Mouse (Mus musculus): ENCODE data around the gene Snx18. TPM values are rescaled to one million over a fixed set of nuclear protein-coding genes. Genes with fewer than 3 reads are reported as not detected.
A peak's percentile ranks its signal among the peaks of the same experiment; 100 is the strongest.

Gene Snx18
- polyA plus RNA-seq, 1 experiment from 2014 or later: 22.5 TPM

GRCm38 (mm10) chr13:113613882-113614281, 4.5 kb downstream of the Snx18 start:
- no peaks in the 10 kb centered on the region for H3K9me3 ChIP-seq (replicated peaks)
- peak overlapping the region; percentile 38 for H3K4me3 ChIP-seq
- DNase-seq (ENCODE audit: low spot score): no peak
- H3K27ac ChIP-seq: 0 out of 2 replicates have a peak overlapping the region, but pooled peaks have one; percentile 36
- H3K36me3 ChIP-seq: peaks cover 40% of the 10 kb centered on the region
- H3K4me1 ChIP-seq: peaks cover 69% of the 10 kb centered on the region
- WGBS: 50% methylated on average over 10 of the region's 10 CpGs
- H3K27me3 ChIP-seq (ENCODE audit: low read depth, poor library complexity, severe bottlenecking): no peaks in the 10 kb centered on the region

GRCm38 (mm10) chr13:113613341-113613740, 5.0 kb downstream of the Snx18 start:
- Histone ChIP-seq H3K36me3 (peaks cover 44% of the 10 kb centered on the region), H3K4me3 (peak overlapping the region; percentile 38), H3K27ac (peak overlapping the region; percentile 36; the same call in 1 of the 2 replicates), H3K9me3 (replicated peaks) (no peaks in the 10 kb centered on the region), H3K4me1 (peaks cover 69% of the 10 kb centered on the region), H3K27me3 (ENCODE audit: low read depth, poor library complexity, severe bottlenecking) (no peaks in the 10 kb centered on the region)
- DNase-seq (ENCODE audit: low spot score): peak; percentile 48
- WGBS: 12% methylated on average over 12 of the region's 12 CpGs

- no peak for DNase-seq (ENCODE audit: low spot score)
Measured at GRCm38 (mm10) chr13:113612141-113612950, 6.0 kb downstream of the Snx18 start.

GRCm38 (mm10) chr13:113610732-113611500, 7.4 kb downstream of the Snx18 start:
- Histone ChIP-seq H3K36me3 (peaks cover 63% of the 10 kb centered on the region), H3K9me3 (replicated peaks) (no peaks in the 10 kb centered on the region), H3K27me3 (ENCODE audit: low read depth, poor library complexity, severe bottlenecking) (no peaks in the 10 kb centered on the region), H3K4me3 (no peak overlapping the region), H3K4me1 (peaks cover 56% of the 10 kb centered on the region), H3K27ac (no peak overlapping the region)
- WGBS: 87% methylated on average over 13 of the region's 13 CpGs
- DNase-seq (ENCODE audit: low spot score): no peak

More at GRCm38 (mm10) chr13:113612141-113612950, 6.0 kb downstream of the Snx18 start:
- no peaks in the 10 kb centered on the region for H3K9me3 ChIP-seq (replicated peaks)
- H3K27me3 ChIP-seq (ENCODE audit: low read depth, poor library complexity, severe bottlenecking): no peaks in the 10 kb centered on the region
- H3K27ac ChIP-seq: 0 out of 2 replicates have a peak overlapping the region, but pooled peaks have one; percentile 26
- 0 out of 2 replicates have a peak overlapping the region, but pooled peaks have one; percentile 11 for H3K4me3 ChIP-seq
- peaks cover 66% of the 10 kb centered on the region for H3K4me1 ChIP-seq
- peaks cover 52% of the 10 kb centered on the region for H3K36me3 ChIP-seq
- 57% methylated on average over 24 of the region's 24 CpGs for WGBS

GRCm38 (mm10) chr13:113609429-113609828, 8.9 kb downstream of the Snx18 start:
- H3K36me3 ChIP-seq: peaks cover 76% of the 10 kb centered on the region
- peaks cover 55% of the 10 kb centered on the region for H3K4me1 ChIP-seq
- no peak overlapping the region for H3K4me3 ChIP-seq
- no peaks in the 10 kb centered on the region for H3K27me3 ChIP-seq (ENCODE audit: low read depth, poor library complexity, severe bottlenecking)
- no peak for DNase-seq (ENCODE audit: low spot score)
- WGBS: 88% methylated on average over 3 of the region's 3 CpGs
- no peaks in the 10 kb centered on the region for H3K9me3 ChIP-seq (replicated peaks)
- H3K27ac ChIP-seq: no peak overlapping the region

GRCm38 (mm10) chr13:113607821-113608220, 10.5 kb downstream of the Snx18 start:
- H3K27me3 ChIP-seq (ENCODE audit: low read depth, poor library complexity, severe bottlenecking): no peaks in the 10 kb centered on the region
- H3K4me3 ChIP-seq: no peak overlapping the region
- 84% methylated on average over 4 of the region's 4 CpGs for WGBS
- H3K27ac ChIP-seq: no peak overlapping the region
- peaks cover 53% of the 10 kb centered on the region for H3K4me1 ChIP-seq
- H3K9me3 ChIP-seq (replicated peaks): no peaks in the 10 kb centered on the region
- no peak for DNase-seq (ENCODE audit: low spot score)
- H3K36me3 ChIP-seq: peaks cover 79% of the 10 kb centered on the region

GRCm38 (mm10) chr13:113607371-113607770, 11.0 kb downstream of the Snx18 start:
- Histone ChIP-seq H3K4me1 (peaks cover 49% of the 10 kb centered on the region), H3K4me3 (no peak overlapping the region), H3K9me3 (replicated peaks) (no peaks in the 10 kb centered on the region), H3K36me3 (peaks cover 75% of the 10 kb centered on the region), H3K27ac (no peak overlapping the region), H3K27me3 (ENCODE audit: low read depth, poor library complexity, severe bottlenecking) (no peaks in the 10 kb centered on the region)
- no peak for DNase-seq (ENCODE audit: low spot score)
- 96% methylated on average over 7 of the region's 7 CpGs for WGBS

GRCm38 (mm10) chr13:113606741-113607358, 11.5 kb downstream of the Snx18 start:
- Histone ChIP-seq H3K27ac (no peak overlapping the region), H3K9me3 (replicated peaks) (no peaks in the 10 kb centered on the region), H3K4me3 (no peak overlapping the region), H3K4me1 (peaks cover 49% of the 10 kb centered on the region), H3K27me3 (ENCODE audit: low read depth, poor library complexity, severe bottlenecking) (no peaks in the 10 kb centered on the region), H3K36me3 (peaks cover 75% of the 10 kb centered on the region)
- 89% methylated on average over 18 of the region's 18 CpGs for WGBS
- no peak for DNase-seq (ENCODE audit: low spot score)

- no peaks in the 10 kb centered on the region for H3K27me3 ChIP-seq (ENCODE audit: low read depth, poor library complexity, severe bottlenecking)
- no peak overlapping the region for H3K4me3 ChIP-seq
- H3K9me3 ChIP-seq (replicated peaks): no peaks in the 10 kb centered on the region
- no peak overlapping the region for H3K27ac ChIP-seq
- peaks cover 43% of the 10 kb centered on the region for H3K4me1 ChIP-seq
- 84% methylated on average over 14 of the region's 14 CpGs for WGBS
- peaks cover 75% of the 10 kb centered on the region for H3K36me3 ChIP-seq
- DNase-seq (ENCODE audit: low spot score): no peak
Measured at GRCm38 (mm10) chr13:113606131-113606530, 12.2 kb downstream of the Snx18 start.

- no peak for DNase-seq (ENCODE audit: low spot score)
- Histone ChIP-seq H3K36me3 (peaks cover 74% of the 10 kb centered on the region), H3K9me3 (replicated peaks) (no peaks in the 10 kb centered on the region), H3K4me1 (peaks cover 42% of the 10 kb centered on the region), H3K27me3 (ENCODE audit: low read depth, poor library complexity, severe bottlenecking) (no peaks in the 10 kb centered on the region), H3K4me3 (no peak overlapping the region), H3K27ac (no peak overlapping the region; the same call in 1 of the 2 replicates)
- 86% methylated on average over 10 of the region's 10 CpGs for WGBS
Measured at GRCm38 (mm10) chr13:113605693-113606092, 12.7 kb downstream of the Snx18 start.

GRCm38 (mm10) chr13:113604321-113604720, 14.0 kb downstream of the Snx18 start:
- Histone ChIP-seq H3K27ac (peak overlapping the region; percentile 19; the same call in 1 of the 2 replicates), H3K4me1 (peaks cover 45% of the 10 kb centered on the region)

GRCm38 (mm10) chr13:113602882-113603342, 15.5 kb downstream of the Snx18 start:
- Histone ChIP-seq H3K9me3 (replicated peaks) (no peaks in the 10 kb centered on the region), H3K4me3 (no peak overlapping the region), H3K36me3 (peaks cover 58% of the 10 kb centered on the region), H3K27ac (peak overlapping the region; percentile 44; the same call in 1 of the 2 replicates), H3K27me3 (ENCODE audit: low read depth, poor library complexity, severe bottlenecking) (no peaks in the 10 kb centered on the region), H3K4me1 (peaks cover 44% of the 10 kb centered on the region)
- WGBS: 94% methylated on average over 17 of the region's 17 CpGs
- DNase-seq (ENCODE audit: low spot score): no peak

More at GRCm38 (mm10) chr13:113604321-113604720, 14.0 kb downstream of the Snx18 start:
- H3K27me3 ChIP-seq (ENCODE audit: low read depth, poor library complexity, severe bottlenecking): no peaks in the 10 kb centered on the region
- peaks cover 65% of the 10 kb centered on the region for H3K36me3 ChIP-seq
- H3K4me3 ChIP-seq: no peak overlapping the region
- 75% methylated on average over 6 of the region's 6 CpGs for WGBS
- no peaks in the 10 kb centered on the region for H3K9me3 ChIP-seq (replicated peaks)
- no peak for DNase-seq (ENCODE audit: low spot score)
